11 mouse cellular contexts compared by ENCODE assay signal in the genomic region with DNA sequence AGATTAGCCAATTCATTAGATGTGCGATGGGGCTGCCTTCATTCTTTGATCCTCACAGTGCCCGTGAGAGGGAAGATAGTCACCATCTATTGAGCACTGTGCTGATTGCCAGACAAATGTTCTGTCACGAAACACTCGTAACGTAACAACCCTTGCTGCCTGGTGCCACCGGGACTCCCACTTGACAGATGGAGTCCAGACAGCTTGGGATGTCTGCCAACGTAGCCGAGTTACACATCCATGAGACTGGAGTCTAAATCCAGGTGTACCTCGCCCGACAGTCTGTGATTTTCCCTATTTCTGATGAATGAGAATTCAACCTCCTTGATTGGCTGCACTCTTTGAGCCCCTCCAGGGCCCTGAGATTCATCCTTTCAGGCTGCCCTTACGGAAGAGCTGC. TPM values are rescaled to one million over a fixed set of nuclear protein-coding genes. Genes with fewer than 3 reads are reported as not detected.
A peak's percentile ranks its signal among the peaks of the same experiment; 100 is the strongest.
DNase-seq lines count a peak whose midpoint lies in the region.
"Had no signal": no experiment of that assay in that cellular context is flagged by ENCODE, and none has a peak within 500 bp of the region (broad histone marks: within the 10 kb centered on the region; RNA-seq: fewer than 3 reads in every experiment).

No protein-coding gene starts in this region.

- DNase-seq in adrenal gland, postnatal 14 days = peak; percentile 34
- no peak for DNase-seq in adrenal gland, postnatal 36 days
- peak; percentile 51 for DNase-seq in heart, postnatal 4 days
- no peak for DNase-seq in heart, postnatal 14 days
- peak; percentile 86 for DNase-seq in brain, adult 2 months (ENCODE audit: low read depth, low spot score)
- peak; percentile 66 to 71 for DNase-seq in cerebellum, postnatal 36 days
- DNase-seq in natural killer cell, adult 2 months (ENCODE audit: low spot score in 2 of 2) = no peak
- DNase-seq in lung, postnatal 4 days = no peak
- DNase-seq: lung, postnatal 36 days; spleen, adult 18-20 months had no signal

- intact Hi-C loops in heart, postnatal 14 days (cut with DNase I) = loop anchor here (5.0 kb wide), 1 partner anchor 83 kb away; no protein-coding TSS in a partner anchor

RNA-seq across cellular contexts. Expression of gene Orai1, which starts 5.0 kb away (rescaled TPM):
- total RNA-seq in adrenal gland, postnatal 14 days (2021) = 11.7 and 13.4 TPM in 2 replicates
- total RNA-seq in adrenal gland, postnatal 36 days (2021) = 10 to 100 TPM in 1 of 2 experiments, 1 to 10 TPM in 1; 9.2 to 12.3 TPM
- total RNA-seq in heart, postnatal 4 days (2021) = 10 to 100 TPM; 19.2 to 19.8 TPM
- total RNA-seq in heart, postnatal 14 days (2021) = 10 to 100 TPM; 17.2 to 19.5 TPM

RNA-seq across cellular contexts. Expression of gene Kdm2b, which starts 20.2 kb away (rescaled TPM):
- 20.5 and 24.7 TPM in 2 replicates for total RNA-seq in adrenal gland, postnatal 14 days (2021)
- 10 to 100 TPM; 13.4 to 14.7 TPM for total RNA-seq in adrenal gland, postnatal 36 days (2021)
- total RNA-seq in heart, postnatal 4 days (2021) = 10 to 100 TPM; 27.7 to 29.5 TPM
- 10 to 100 TPM; 16.9 to 17.3 TPM for total RNA-seq in heart, postnatal 14 days (2021)

RNA-seq across cellular contexts. Expression of gene Morn3, which starts 36.9 kb away (rescaled TPM):
- total RNA-seq in adrenal gland, postnatal 14 days (2021) = not detected in 2 replicates
- not detected for total RNA-seq in adrenal gland, postnatal 36 days (2021)
- total RNA-seq in heart, postnatal 4 days (2021) = not detected
- total RNA-seq in heart, postnatal 14 days (2021) = under 1 TPM in 1 of 2 experiments, not detected in 1; 0.93 TPM
- total RNA-seq: adrenal gland, adult 18-20 months had no signal

RNA-seq across cellular contexts. Expression of gene Tmem120b, which starts 58.3 kb away (rescaled TPM):
- total RNA-seq in adrenal gland, postnatal 14 days (2021) = 17.7 and 19.2 TPM in 2 replicates
- 10 to 100 TPM; 27.0 to 48.7 TPM for total RNA-seq in adrenal gland, postnatal 36 days (2021)
- total RNA-seq in heart, postnatal 4 days (2021) = 10 to 100 TPM; 12.1 to 12.7 TPM
- total RNA-seq in heart, postnatal 14 days (2021) = 10 to 100 TPM; 10.6 to 12.1 TPM

Comparison
In these comparisons a context has a peak if more than half of its experiments do, and no peak if none do; other contexts are left out.
1. DNase-seq: peak in adrenal gland, postnatal 14 days (single experiment), heart, postnatal 4 days (single experiment), brain, adult 2 months (single experiment) and cerebellum, postnatal 36 days (2 of 2); none in adrenal gland, postnatal 36 days (0 of 2), heart, postnatal 14 days (0 of 2), natural killer cell, adult 2 months (0 of 2) and lung, postnatal 4 days (0 of 2).